Mouse (Mus musculus): ENCODE results near the gene Zfp953.
"Not testable (repeated sequence)": the region's sequence is repeated elsewhere in the genome, so short reads cannot be mapped to it uniquely, and the experiment has no call there.

Gene Zfp953

GRCm38 (mm10) chr13:67360131-67360744 lies at the start of gene Zfp953, which contains the start of gene Gm28044:
Zfp953 (minus strand) TSS chr13:67360605.
Gm28044 (minus strand) TSS chr13:67360536.
- peak; percentile 57 to 94 for DNase-seq (ENCODE audit: low spot score in 2 of 2)

GRCm38 (mm10) chr13:67399183-67399903 lies 38.9 kb upstream of the Zfp953 start, which contains the start of gene Zfp429:
Zfp429 (minus strand) TSS chr13:67399819.
- DNase-seq (ENCODE audit: low spot score in 2 of 2): peak in 1 of 2 experiments; percentile 70

- not testable (repeated sequence) for DNase-seq (ENCODE audit: low spot score in 2 of 2)
Measured at GRCm38 (mm10) chr13:67376255-67376654, 15.8 kb upstream of the Zfp953 start.

DNA sequence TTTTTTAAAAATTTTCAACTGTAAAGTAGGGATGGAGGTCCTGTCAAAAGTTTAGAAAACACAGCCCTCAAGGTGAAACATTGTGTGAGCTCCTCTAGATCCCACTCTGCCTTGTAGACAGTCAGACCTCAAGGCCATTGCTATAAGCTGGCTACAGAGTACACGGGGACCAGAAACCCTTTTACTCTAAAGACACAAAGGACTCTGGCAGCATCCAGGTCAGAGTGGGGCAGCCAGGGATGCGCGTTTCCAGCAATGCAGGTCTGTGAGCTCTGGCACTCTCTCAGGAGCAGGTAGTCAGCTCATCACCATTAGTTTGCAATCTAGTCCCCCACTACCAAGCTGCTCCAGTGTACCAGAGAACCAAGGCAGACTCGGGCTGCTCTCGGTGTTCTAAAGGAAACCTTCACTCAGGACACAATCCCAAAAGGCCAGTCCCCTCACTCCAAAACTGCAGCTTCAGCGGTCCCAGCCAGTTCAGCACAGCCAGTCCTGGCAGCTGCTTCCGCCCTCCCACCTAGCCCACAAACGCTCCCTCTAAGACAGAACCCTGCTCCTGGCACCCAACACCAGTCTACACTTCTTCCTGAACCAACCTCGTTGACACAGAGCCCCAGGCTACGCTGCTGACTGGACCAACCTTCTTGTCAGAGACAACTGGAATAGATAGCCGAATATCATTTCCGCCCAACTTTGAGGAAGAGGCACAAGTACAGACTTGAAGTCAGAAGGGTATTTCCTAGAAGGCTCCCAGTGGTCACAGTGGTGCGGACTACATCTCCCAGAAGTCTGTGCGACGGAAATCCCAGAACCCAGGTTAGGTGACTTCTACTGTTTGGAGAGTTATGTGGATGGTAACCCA lies 14.9 kb upstream of the Zfp953 start, which contains the start of the genes Gm28041 and Zfp456:
Gm28041 (minus strand) TSS at position 684 of the 862 bp plus-strand sequence.
Zfp456 (minus strand) TSS at position 761 of the 862 bp plus-strand sequence.
- DNase-seq (ENCODE audit: low spot score in 2 of 2): peak in 1 of 2 experiments; percentile 62

DNA sequence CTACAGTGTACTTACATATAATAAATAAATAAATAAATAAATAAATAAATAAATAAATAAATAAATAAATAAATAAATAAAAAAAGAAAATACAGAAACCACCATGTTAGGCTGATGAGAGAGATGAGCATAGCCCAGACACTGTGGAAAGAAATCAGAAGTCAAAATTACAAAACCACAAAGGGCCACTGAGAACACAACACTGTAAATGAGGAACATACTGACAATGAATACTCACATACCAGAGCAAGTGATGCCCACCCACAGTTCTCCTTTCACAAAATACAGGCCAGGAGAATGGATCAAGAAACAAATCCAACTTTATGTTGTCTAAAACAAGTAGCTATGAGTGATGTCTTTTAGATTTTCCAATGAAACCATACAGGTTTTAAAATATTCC lies 8.6 kb downstream of the Zfp953 start:
- DNase-seq (ENCODE audit: low spot score in 2 of 2): no peak

GRCm38 (mm10) chr13:67343422-67343821 lies 17.0 kb downstream of the Zfp953 start:
- no peak for DNase-seq (ENCODE audit: low spot score in 2 of 2)

GRCm38 (mm10) chr13:67332877-67333276 lies 27.5 kb downstream of the Zfp953 start:
- no peak for DNase-seq (ENCODE audit: low spot score in 2 of 2)

DNA sequence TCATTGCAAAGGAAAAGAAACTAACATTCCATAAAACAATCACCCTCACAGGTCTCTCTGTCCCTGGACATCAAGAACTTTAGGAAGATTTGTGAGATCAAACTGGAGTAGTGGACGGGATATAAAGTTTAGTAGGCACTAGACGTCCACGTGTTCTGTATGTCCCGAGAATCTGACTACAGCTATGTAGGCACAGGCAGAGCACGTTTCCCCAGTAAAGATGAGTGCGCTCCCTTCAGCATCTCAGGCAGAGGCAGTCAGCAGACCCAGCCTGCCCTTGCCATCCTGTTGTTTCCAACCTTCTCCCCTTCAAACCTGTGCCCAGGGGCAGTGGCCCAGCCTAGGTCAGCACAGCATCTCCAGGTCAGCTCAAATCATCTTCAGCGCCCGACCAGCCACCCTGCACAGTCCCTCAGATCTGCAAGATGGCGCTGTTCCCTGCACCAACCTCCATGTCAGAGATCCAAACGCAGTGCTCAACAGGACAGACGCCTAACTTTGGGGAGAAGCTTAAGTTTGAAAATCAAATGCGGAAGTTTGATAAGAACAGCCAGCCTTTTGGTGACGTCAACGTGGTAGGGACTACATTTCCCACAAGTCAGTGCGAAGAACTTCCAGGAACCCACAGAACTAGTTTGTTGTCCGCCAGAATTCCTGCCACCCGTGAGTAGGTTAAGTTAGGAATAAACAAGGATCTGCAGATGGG lies 28.2 kb downstream of the Zfp953 start, which contains the start of gene Zfp595:
Zfp595 (minus strand) TSS at position 552 of the 706 bp plus-strand sequence.
- peak; percentile 68 to 88 for DNase-seq (ENCODE audit: low spot score in 2 of 2)

DNA sequence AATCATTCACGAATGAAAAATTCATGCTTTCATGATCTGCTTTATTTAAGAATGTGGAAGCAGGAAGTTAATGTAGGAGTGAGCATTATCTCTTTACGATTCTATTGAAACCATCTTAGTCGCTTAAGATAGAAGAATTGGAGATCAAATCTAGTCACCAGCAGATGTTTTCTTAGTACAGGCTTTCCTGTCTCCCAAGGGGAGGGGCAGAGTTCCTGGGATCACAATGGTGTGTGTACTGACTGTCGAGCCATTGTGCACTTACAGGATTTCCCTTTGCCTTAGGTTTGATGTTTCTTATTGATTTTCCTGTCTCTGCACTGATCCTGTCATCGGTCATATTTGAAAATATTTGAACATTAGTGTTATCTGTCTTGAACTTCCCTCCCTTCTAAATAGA lies 53.7 kb downstream of the Zfp953 start:
- DNase-seq (ENCODE audit: low spot score in 2 of 2): no peak

DNA sequence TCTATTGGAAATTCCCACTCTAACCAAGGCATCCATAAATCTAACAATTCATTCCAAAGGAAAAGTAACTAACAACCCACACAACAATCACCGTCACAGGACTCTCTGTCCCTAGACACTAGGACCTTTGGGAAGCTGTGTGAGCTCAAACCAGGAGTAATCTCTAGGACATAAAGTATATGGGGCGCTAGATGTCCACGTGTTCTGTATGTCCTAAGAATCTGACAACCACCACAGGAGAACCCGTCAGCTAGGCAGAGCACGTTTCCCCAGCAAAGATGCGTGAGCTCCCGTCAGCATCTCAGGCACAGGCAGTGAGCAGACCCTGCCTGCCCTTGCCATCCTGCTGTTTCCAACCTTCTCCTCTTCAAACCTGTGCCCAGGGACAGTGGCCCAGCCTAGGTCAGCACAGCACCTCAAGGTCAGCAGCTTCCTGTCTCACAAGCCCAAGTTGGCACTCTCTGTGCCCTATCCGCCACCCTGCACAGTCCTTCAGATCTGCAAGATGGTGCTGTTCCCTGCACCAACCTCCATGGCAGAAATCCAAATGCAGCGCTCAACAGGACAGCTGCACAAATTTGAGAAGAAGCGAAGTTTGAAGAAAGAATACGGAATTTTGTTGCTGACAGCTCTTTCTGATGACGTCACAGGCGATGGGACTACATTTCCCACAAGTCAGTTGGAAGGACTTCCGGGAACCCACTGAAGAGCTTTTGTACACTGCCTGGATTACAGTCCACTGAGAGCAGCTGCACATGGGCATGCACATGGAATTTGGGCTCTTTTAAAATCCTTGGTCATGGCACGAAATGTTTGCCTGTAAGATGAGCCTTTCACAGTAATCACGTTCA lies 54.4 kb downstream of the Zfp953 start, which contains the start of gene Zfp457:
Zfp457 (minus strand) TSS at position 664 of the 851 bp plus-strand sequence.
- DNase-seq (ENCODE audit: low spot score in 2 of 2): peak; percentile 88 to 94

All from left cerebral cortex, adult 9 months (tissue).